Comparison of ENCODE assay signal across 19 mouse cellular contexts in genomic region chr2:159652243-159652642, GRCm38 (mm10).
"Had no signal": no experiment of that assay in that cellular context is flagged by ENCODE, and none has a peak within 500 bp of the region (broad histone marks: within the 10 kb centered on the region; RNA-seq: fewer than 3 reads in every experiment).

No protein-coding gene starts in this region.

- H3K9me3 ChIP-seq: midbrain, embryonic 12.5 days; midbrain, embryonic 15.5 days; neural tube, embryonic 12.5 days; stomach, embryonic 15.5 days had no signal

- H3K27me3 ChIP-seq: midbrain, embryonic 12.5 days; midbrain, embryonic 15.5 days; neural tube, embryonic 12.5 days; stomach, embryonic 15.5 days had no signal

- DNase-seq: kidney, adult 18-20 months; kidney, adult 9 months; kidney, postnatal 14 days; layer of hippocampus, adult 9-11 months; liver, postnatal 0 days; lung, embryonic 14.5 days; retina, postnatal 1 day; right cerebral cortex, postnatal 25 days; spleen, adult 18-20 months; thymus, postnatal 36 days had no signal

- ATAC-seq: liver, postnatal 0 days; lung, postnatal 0 days; midbrain, embryonic 15.5 days had no signal

- H3K27ac ChIP-seq: layer of hippocampus, adult 2 months; liver, embryonic 14.5 days; macrophage; midbrain, embryonic 12.5 days; midbrain, embryonic 15.5 days; neural tube, embryonic 12.5 days; stomach, embryonic 15.5 days had no signal

- H3K9ac ChIP-seq: liver, embryonic 14.5 days; liver, postnatal 0 days; lung, embryonic 14.5 days; midbrain, embryonic 12.5 days; midbrain, embryonic 15.5 days; neural tube, embryonic 12.5 days; stomach, embryonic 15.5 days had no signal

- H3K4me3 ChIP-seq: layer of hippocampus, adult 2 months; midbrain, embryonic 12.5 days; midbrain, embryonic 15.5 days; neural tube, embryonic 12.5 days; stomach, embryonic 15.5 days had no signal

- H3K4me2 ChIP-seq: liver, embryonic 11.5 days; lung, embryonic 14.5 days; midbrain, embryonic 12.5 days; midbrain, embryonic 15.5 days; neural tube, embryonic 12.5 days; stomach, embryonic 15.5 days had no signal

- H3K4me1 ChIP-seq: midbrain, embryonic 12.5 days; midbrain, embryonic 15.5 days; neural tube, embryonic 12.5 days; stomach, embryonic 15.5 days had no signal

- H3K36me3 ChIP-seq: midbrain, embryonic 12.5 days; midbrain, embryonic 15.5 days; neural tube, embryonic 12.5 days; stomach, embryonic 15.5 days had no signal
